Comparison of ENCODE assay signal across 24 mouse cellular contexts in the genomic region with DNA sequence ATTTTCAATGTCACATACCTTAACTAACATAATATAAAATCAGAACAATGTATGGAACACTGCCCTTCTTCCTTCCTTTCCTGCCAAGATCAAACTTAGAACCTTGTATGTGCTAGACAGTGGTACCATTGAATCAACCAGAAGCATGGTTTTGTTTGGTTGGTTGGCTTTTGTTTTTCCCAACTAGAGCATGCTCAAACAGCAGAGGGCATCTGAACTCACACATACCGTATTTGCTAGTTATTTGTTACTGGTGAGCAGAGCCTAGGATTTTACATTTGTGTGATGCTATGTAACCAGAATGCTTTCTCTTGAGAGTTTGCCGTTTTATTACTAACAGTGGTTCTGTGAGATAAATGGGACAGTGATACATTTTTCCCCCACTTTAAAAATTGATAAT.
"Had no signal": no experiment of that assay in that cellular context is flagged by ENCODE, and none has a peak within 500 bp of the region (broad histone marks: within the 10 kb centered on the region; RNA-seq: fewer than 3 reads in every experiment).

No protein-coding gene starts in this region.

- H3K27me3 ChIP-seq: kidney, embryonic 15.5 days; limb, embryonic 13.5 days; liver, embryonic 12.5 days; liver, embryonic 15.5 days; lung, embryonic 15.5 days; megakaryocyte, embryonic 14.5 days; neural tube, embryonic 12.5 days; neural tube, embryonic 15.5 days had no signal

- DNase-seq: kidney, adult 11 months; kidney, adult 8-10 months; kidney, postnatal 10 days; kidney, postnatal 36 days; liver; lung, adult 18-20 months; lung, postnatal 10 days; lung, postnatal 36 days; right cerebral cortex, postnatal 4 days; thymus, adult 2 months; thymus, postnatal 14 days; thymus, postnatal 4 days had no signal

- H3K9me3 ChIP-seq: kidney, embryonic 15.5 days; limb, embryonic 10.5 days; limb, embryonic 13.5 days; liver, embryonic 12.5 days; liver, embryonic 15.5 days; lung, embryonic 15.5 days; megakaryocyte, embryonic 14.5 days; neural tube, embryonic 12.5 days; neural tube, embryonic 15.5 days had no signal

- H3K27ac ChIP-seq: kidney, embryonic 15.5 days; limb, embryonic 10.5 days; limb, embryonic 13.5 days; liver, embryonic 12.5 days; liver, embryonic 15.5 days; lung, embryonic 15.5 days; neural tube, embryonic 12.5 days; neural tube, embryonic 15.5 days; stomach, postnatal 0 days had no signal

- H3K4me2 ChIP-seq: kidney, embryonic 15.5 days; limb, embryonic 13.5 days; liver, embryonic 12.5 days; liver, embryonic 15.5 days; lung, embryonic 15.5 days; midbrain, embryonic 11.5 days; neural tube, embryonic 12.5 days; neural tube, embryonic 15.5 days had no signal

- H3K4me3 ChIP-seq: kidney, embryonic 15.5 days; limb, embryonic 10.5 days; limb, embryonic 13.5 days; liver, embryonic 12.5 days; liver, embryonic 15.5 days; lung, embryonic 15.5 days; megakaryocyte, embryonic 14.5 days; neural tube, embryonic 12.5 days; neural tube, embryonic 15.5 days had no signal

- H3K4me1 ChIP-seq: kidney, embryonic 15.5 days; limb, embryonic 10.5 days; limb, embryonic 13.5 days; liver, embryonic 12.5 days; liver, embryonic 15.5 days; lung, embryonic 15.5 days; megakaryocyte, embryonic 14.5 days; neural tube, embryonic 12.5 days; neural tube, embryonic 15.5 days had no signal

- ATAC-seq: liver, embryonic 12.5 days; midbrain, embryonic 16.5 days had no signal

- H3K9ac ChIP-seq: kidney, embryonic 15.5 days; limb, embryonic 13.5 days; liver, embryonic 12.5 days; liver, embryonic 15.5 days; lung, embryonic 15.5 days; neural tube, embryonic 12.5 days; neural tube, embryonic 15.5 days had no signal
